Mouse (Mus musculus) cerebellum, adult 18-20 months (tissue): ENCODE measurements around the gene Ccdc146.

Source experiments
- DNase-seq, 2 experiments: peaks; one replicate each; pipeline ENCODE4 v3.0.0; 2021

Gene Ccdc146

DNA sequence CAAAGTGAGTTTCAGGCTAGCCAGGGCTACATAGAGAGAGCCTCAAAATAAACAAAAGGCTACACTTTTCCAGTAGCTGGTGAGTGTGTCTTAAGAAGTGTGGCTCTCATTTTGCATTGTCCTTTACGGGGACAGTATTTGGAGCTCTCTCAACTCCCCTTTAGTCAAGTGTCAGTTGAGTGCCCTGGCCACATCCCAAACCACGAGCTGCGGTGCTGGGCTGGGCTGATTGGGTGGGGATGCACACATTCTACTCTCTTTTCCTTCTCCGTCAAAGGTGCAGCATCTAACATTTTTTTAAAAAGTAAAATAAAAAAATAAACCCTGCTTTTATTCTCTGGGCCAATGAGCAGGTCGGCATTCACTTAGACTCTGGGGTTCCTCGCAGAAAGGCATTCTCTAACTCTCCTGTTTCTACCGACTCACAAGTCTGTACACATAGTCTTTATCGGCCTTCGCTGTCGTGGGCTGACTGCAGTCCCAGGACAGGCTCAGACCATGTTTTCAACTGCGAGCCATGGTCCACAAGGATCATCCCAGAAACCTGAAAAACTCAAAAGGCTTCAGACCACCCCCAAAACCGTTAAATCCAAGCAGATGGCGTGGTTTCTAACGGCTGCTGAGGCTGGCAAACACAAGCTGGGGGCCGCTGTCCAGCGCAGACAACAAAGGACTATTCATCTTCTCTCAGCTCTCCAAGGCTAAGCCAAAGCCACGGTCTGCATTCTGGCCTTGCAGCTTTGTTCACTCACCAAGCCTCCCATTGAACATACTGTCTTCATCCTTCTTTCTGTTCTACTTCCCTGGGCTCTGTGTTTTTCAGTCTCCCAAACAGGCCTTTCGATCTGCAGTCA, 161.0 kb downstream of the Ccdc146 start:
- peak in 1 of 2 experiments; percentile 12 for DNase-seq

DNA sequence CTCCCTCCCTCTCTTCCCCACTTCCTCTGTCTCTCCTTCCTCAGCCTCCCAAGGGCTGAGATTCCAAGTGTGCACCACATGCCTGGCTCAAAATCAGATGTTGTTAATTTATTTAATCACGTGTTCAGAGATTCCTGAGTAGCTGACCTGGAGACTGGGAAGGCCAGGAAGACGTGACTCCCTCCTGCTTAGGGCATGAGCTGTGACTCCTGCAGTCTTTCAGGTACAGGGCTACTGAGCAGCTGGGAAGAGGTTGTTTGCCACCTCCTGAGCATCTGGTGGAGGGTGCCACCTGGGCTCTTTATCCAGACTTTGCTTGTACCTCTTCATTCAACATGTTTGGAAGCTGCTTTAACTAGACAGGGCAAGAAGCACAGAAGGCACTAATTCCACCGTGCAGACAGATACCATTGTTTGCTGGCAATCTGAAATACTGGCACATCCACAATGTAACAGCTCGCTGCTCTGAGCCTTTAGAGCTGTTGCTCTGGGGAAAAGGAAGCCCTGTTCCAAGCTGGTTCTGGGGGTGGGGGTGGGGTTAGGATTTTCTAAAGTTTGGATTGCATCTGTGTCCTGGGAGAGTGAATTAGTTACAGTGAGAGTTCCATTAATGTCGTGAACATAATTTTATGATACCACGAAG, 163.2 kb downstream of the Ccdc146 start:
- DNase-seq = no peak

DNA sequence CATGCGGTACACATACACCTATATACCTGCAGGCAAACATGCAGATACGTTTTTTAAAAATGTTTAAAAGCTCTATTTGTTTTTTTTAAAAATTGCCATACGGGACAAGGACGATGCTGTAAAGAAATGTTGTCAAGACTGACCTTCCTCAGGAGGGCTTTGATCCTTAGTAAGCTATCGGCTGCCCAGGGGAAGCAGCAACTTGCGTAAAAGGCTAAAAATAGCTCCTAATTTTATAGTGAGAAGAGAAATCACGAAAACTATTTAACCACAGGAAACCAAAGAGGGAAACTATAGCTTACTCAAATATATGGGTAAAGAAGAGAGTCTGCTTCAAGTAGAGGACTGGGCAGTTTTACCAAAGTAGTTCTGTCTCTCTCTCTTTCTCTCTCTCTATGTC, 163.7 kb downstream of the Ccdc146 start:
- no peak for DNase-seq

DNA sequence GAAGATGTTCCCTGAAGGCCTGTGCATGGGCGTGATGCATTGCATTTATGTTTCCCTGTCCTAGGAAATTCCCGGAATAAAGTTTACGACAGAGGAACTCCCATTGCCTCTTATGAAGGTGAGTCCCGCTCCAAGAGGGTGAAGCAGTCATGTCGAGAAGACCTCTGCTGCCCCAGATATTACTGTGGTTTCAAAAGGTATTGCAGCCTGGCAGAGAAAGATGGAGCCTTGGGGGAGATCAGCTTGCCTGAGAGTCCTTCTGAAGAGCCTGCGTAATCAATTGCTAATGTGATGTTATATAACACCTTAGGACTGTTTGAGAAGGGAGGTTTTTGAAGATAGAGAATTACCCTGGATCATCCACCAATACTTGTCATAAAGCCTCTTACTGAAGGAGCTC, 166.7 kb downstream of the Ccdc146 start:
- no peak for DNase-seq

DNA sequence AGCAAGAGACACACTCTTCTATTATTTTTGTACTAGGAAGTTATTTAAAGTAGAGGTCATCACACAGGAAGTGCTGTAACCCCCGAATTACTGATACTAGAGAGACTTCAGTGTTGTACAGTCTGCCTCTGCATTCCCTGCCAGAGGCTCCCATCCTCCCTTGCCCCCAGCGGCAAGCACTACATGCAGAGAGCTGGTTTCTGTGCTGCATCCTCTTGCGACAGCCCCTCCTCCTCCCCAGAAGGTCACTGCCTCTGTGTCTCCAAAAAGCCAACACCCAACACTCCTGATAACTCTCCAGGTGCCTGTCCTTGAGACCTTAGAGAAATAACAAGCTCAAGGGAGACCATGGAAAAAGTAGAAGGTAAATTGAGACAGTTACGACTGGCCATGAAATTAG, 167.4 kb downstream of the Ccdc146 start:
- DNase-seq = no peak

DNA sequence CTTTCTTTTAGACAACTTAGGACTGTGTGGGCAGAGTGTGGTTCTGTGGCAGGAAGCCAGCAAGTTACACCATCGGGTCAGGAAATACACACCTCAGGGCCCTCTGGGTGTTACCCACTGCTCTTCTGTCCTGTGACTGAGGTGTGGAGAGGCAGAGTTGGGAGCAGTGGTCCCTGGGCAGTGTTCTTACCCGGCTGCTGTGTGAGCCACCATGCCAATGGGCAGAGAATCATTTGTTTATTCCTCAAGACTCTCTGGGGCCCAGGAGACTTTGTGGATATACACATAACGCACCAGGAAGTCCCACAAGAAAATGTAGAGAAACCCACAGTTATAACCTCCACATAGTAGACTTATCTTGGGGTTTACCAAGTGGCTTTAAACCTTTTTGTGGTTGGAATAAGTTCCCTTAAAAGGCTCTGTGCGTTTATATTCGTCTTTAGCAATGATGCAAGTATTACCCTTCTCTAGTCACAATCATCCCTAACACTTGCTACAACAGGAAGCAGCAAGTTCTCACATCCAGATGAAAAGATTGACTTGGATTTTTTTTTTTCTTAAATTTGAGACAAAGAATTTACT, 168.8 kb downstream of the Ccdc146 start:
- no peak for DNase-seq

DNA sequence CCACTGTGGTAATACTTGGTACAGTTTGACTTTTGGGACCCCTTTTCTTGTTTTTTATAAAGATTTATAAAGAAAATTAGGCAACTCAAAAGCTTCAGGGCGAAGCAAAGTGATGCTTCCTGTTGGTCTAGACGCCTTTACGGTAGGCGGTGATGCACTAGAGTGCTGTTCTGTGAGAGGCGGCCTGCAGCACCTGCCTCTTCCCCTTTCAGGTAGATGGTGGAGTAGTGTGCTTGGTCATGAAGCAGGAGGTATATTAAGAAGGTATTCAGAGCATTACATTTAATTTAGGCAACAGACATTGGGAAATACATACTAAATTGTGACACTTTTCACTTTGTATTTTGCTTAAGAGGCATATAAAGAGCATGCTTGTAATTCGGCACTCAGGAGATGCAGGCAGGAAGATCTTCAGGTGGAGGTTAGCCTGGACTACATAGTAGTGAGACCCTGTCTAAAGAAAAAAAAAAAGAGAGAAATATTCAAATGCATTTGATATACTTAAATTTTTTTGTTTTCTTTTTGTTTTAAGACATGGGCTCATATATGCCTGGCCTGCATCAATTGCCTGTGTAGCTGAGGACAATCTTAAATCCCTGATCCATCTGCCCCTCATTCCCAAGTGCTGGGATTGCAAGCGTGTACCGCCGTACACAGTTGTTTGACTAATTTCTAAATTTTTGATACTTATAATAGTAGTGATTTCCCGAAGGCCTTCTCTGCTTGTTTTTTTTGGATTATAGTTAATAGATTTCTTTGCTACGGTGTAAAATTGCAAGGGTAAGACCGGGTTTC, 169.5 kb downstream of the Ccdc146 start:
- no peak for DNase-seq

DNA sequence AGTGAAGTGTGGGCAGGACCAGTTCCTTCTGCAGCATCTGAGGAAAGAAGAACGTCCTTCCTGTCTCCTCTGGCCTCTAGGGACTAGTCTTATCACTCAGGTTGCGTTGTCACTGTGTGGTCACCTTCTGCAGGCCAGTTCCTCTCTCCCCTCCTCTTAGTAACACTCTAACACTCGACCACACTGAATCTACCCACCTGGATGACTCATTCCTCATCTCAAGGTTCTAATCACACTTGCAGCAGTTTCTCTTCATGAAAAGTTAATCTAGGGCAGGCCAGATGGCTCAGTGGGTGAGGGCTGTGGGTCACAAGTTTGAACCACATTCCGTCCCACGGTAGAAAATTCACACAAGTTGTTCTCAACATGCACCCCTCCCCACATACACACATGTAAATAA, 175.6 kb downstream of the Ccdc146 start:
- DNase-seq = no peak

DNA sequence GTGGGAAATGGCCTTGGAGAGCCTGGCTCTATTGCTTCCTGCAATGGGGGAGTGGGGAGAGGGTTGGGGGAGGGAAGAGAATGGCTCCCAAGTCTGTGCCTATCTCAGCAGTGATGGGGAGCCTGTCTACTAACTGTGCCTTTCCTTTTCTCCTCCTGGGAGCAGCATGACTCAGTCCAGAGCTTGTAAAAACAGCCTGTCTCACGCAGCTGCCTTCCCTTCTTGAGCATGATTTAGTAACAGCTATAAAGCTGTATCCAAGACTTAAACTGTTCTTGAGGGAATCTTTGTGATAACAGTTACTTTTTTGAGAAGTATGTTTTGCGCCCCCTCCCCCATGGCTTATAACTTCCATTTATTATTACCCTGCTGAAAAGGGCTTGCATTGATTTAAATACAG, 176.6 kb downstream of the Ccdc146 start:
- no peak for DNase-seq

DNA sequence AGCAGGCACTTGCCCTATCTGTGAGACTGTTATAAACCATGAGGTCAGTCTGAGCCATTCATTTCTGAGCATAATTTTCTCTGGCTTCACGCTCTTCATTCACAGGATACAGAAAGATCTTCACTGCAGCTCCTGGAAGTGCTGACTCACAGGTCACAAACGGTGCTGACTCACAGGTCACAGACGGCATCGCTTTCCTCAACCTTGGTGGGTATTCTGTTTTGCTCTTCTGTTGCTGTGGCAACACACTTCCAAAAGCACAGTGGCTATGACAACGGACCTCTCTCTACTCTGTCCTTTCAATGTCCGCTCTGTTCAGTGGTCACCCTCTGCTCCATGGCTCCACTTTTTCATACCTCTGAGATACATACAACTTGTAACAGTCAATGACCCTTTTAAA, 177.7 kb downstream of the Ccdc146 start:
- no peak for DNase-seq

DNA sequence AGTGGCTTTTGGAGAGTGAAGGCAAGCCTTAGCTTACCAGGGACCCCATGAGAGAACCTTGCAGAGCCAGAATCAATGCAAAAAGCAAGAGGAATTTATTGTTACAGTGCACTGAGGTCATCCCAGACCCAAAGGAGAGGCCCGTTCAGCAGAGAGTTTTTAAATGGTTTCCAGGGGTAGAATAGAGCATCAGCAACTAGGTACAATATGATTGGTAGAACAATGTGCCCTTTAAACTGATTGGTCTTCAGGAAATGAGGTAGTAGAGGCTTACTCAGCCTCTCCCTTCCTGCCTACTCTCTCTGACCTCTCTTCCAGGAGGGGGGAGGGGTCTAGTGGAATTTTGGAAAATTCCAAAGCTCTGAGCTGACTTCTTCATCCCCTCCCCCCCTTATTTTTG, 179.2 kb downstream of the Ccdc146 start:
- DNase-seq = no peak

DNA sequence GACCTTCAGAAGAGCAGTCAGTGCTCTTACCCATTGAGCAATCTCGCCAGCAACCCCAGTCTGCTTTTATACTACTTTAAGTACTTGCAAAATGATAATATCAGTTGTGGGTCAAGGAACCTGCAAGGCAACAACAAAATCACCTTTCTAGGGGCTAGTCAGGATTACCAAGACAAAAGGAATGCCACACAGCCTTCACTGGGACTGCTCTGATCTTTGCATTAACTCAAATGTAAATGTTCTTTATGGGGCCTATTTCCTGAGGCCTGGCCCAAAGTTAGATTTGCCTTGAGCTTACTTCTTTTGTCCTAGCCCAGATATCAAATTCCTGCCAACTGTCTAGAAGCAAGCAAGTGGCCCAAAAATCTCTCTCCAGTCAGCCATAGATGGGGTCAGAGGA, 179.9 kb downstream of the Ccdc146 start:
- no peak for DNase-seq
